Mouse (Mus musculus) right cerebral cortex, postnatal 4 days (tissue): Measurements from ENCODE around the gene Cmtm8.

ENCODE experiments used
- DNase-seq: peaks from one replicate; pipeline ENCODE4 v3.0.0-alpha.2; 2022

Cmtm8 gene

GRCm38 (mm10) chr9:114844017-114844662 is at the start of gene Cmtm8:
Gene Cmtm8 (minus strand): TSS chr9:114844156.
- DNase-seq: peak; percentile 26

- no peak for DNase-seq
Observed at GRCm38 (mm10) chr9:114892974-114893373, 49.0 kb upstream of the Cmtm8 start.

GRCm38 (mm10) chr9:114890377-114890776 is 46.4 kb upstream of the Cmtm8 start:
- DNase-seq: no peak

GRCm38 (mm10) chr9:114888856-114889407 is 45.0 kb upstream of the Cmtm8 start:
- no peak for DNase-seq

GRCm38 (mm10) chr9:114887699-114888098 is 43.7 kb upstream of the Cmtm8 start:
- DNase-seq: no peak

- DNase-seq: no peak
Observed at GRCm38 (mm10) chr9:114885991-114886662, 42.2 kb upstream of the Cmtm8 start.

- no peak for DNase-seq
Observed at GRCm38 (mm10) chr9:114885564-114885963, 41.6 kb upstream of the Cmtm8 start.

- no peak for DNase-seq
Observed at GRCm38 (mm10) chr9:114881977-114882376, 38.0 kb upstream of the Cmtm8 start.

GRCm38 (mm10) chr9:114855327-114855726 is 11.4 kb upstream of the Cmtm8 start:
- DNase-seq: peak; percentile 5

- DNase-seq: peak; percentile 11
Observed at GRCm38 (mm10) chr9:114854686-114855085, 10.7 kb upstream of the Cmtm8 start.

- DNase-seq: no peak
Observed at GRCm38 (mm10) chr9:114853336-114853735, 9.4 kb upstream of the Cmtm8 start.

GRCm38 (mm10) chr9:114851419-114852190 is 7.6 kb upstream of the Cmtm8 start:
- DNase-seq: no peak

- peak; percentile 22 for DNase-seq
Observed at GRCm38 (mm10) chr9:114843634-114844016, 331 bp downstream of the Cmtm8 start.

GRCm38 (mm10) chr9:114842886-114843285 is 1.1 kb downstream of the Cmtm8 start:
- DNase-seq: no peak

- no peak for DNase-seq
Observed at GRCm38 (mm10) chr9:114842269-114842668, 1.7 kb downstream of the Cmtm8 start.

- no peak for DNase-seq
Observed at GRCm38 (mm10) chr9:114838870-114839269, 5.1 kb downstream of the Cmtm8 start.

GRCm38 (mm10) chr9:114831527-114831926 is 12.4 kb downstream of the Cmtm8 start:
- no peak for DNase-seq

- DNase-seq: no peak
Observed at GRCm38 (mm10) chr9:114830351-114830750, 13.6 kb downstream of the Cmtm8 start.

GRCm38 (mm10) chr9:114829669-114830068 is 14.3 kb downstream of the Cmtm8 start:
- no peak for DNase-seq

- DNase-seq: no peak
Observed at GRCm38 (mm10) chr9:114828377-114828776, 15.6 kb downstream of the Cmtm8 start.

- no peak for DNase-seq
Observed at GRCm38 (mm10) chr9:114827242-114827852, 16.6 kb downstream of the Cmtm8 start.

GRCm38 (mm10) chr9:114824166-114824565 is 19.8 kb downstream of the Cmtm8 start:
- DNase-seq: no peak
